Mouse (Mus musculus) midbrain, embryonic 12.5 days (tissue): ENCODE results near the gene Zfp174. TPM values are rescaled to one million over a fixed set of nuclear protein-coding genes. Genes with fewer than 3 reads are reported as not detected.
"Not testable (repeated sequence)": the region's sequence is repeated elsewhere in the genome, so short reads cannot be mapped to it uniquely, and the experiment has no call there.

Source experiments
- ATAC-seq: fragments of 200-750 bp; cut with Nextera tagmentation; 2 replicates; pipeline ENCODE4 v1.8.0; 2017; ENCODE audit warnings: low read depth, moderate TSS enrichment, moderate library complexity; ENCODE audit not compliant: low FRiP score
- H3K27ac ChIP-seq: fragments of 300-500 bp; sonication (generic); replicated peaks from 2 replicates; pipeline ENCODE4 v1.5.1; 2016; ENCODE audit warnings: mild to moderate bottlenecking
- H3K27me3 ChIP-seq: fragments of 300-500 bp; sonication (generic); 2 replicates; pipeline ENCODE4 v1.6.1; 2016; ENCODE audit warnings: mild to moderate bottlenecking
- H3K36me3 ChIP-seq: fragments of 300-500 bp; sonication (generic); 2 replicates; pipeline ENCODE4 v1.6.1; 2016
- H3K4me1 ChIP-seq: fragments of 300-500 bp; sonication (generic); 2 replicates; pipeline ENCODE4 v1.6.1; 2016
- H3K4me2 ChIP-seq: fragments of 300-500 bp; sonication (generic); replicated peaks from 2 replicates; pipeline ENCODE4 v1.6.1; 2016; ENCODE audit warnings: mild to moderate bottlenecking, moderate library complexity
- H3K4me3 ChIP-seq: fragments of 300-500 bp; sonication (generic); 2 replicates; pipeline ENCODE4 v1.5.1; 2016; ENCODE audit warnings: mild to moderate bottlenecking
- H3K9ac ChIP-seq: fragments of 300-500 bp; sonication (generic); replicated peaks from 2 replicates; pipeline ENCODE4 v1.6.1; 2016; ENCODE audit warnings: mild to moderate bottlenecking, moderate library complexity
- H3K9me3 ChIP-seq: fragments of 300-500 bp; sonication (generic); 2 replicates; pipeline ENCODE4 v1.6.1; 2016; ENCODE audit warnings: mild to moderate bottlenecking
- WGBS: fragments of 180-500 bp; shearing (Covaris S2); methylation state at CpG from one replicate; pipeline ENCODE4 v1.1.7; 2016; 5-methylcytosine and 5-hydroxymethylcytosine counted together
- polyA plus RNA-seq: library from polyadenylated mRNA; unstranded; fragments of >200 nt; fragmentation: Nextera tagmentation; extraction: Ambion mirVana; gene quantifications from 2 replicates; pipeline ENCODE4 v1.2.1, GENCODE M21; 2016

Gene Zfp174
- polyA plus RNA-seq, 1 experiment from 2014 or later: 1.6 TPM

DNA sequence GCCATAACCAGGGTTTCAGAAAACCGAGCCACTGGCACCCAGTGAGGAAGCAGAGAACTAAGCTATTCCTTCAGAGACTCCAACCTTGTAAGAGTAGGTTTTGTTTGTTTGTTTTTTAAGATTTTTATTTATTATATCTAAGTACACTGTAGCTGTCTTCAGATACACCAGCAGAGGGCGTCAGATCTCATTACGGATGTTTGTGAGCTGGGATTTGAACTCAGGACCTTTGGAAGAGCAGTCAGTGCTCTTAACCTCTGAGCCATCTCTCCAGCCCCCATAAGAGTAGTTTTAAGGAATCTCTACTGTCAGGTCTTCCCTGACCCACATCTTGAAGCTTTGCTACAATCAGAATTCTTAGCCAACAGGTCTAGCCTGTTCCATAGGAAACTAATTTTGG, 1.3 kb downstream of the Zfp174 start:
- Histone ChIP-seq H3K4me2 (no peak overlapping the region), H3K9ac (no peak overlapping the region), H3K9me3 (no peaks in the 10 kb centered on the region), H3K4me1 (peaks cover 4% of the 10 kb centered on the region; the same call in 1 of the 2 replicates), H3K27me3 (no peaks in the 10 kb centered on the region), H3K36me3 (no peaks in the 10 kb centered on the region), H3K27ac (no peak overlapping the region), H3K4me3 (no peak overlapping the region)
- WGBS: 72% methylated on average over 3 of the region's 3 CpGs
- no peak for ATAC-seq

DNA sequence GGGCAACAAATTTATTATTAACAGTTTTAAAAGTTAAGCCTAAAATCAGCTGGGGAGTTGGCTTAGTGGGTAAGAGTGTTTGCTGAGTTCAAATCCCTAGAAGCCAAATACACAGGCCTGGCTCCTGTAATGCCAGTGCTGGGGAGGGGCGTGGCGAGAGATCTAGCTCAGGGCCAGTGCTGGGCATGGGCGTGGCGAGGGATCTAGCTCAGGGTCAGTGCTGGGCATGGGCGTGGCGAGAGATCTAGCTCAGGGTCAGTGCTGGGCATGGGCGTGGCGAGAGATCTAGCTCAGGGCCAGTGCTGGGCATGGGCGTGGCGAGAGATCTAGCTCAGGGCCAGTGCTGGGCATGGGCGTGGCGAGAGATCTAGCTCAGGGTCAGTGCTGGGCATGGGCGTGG, 4.2 kb downstream of the Zfp174 start:
- not testable (repeated sequence) for H3K4me2 ChIP-seq, H3K9me3 ChIP-seq, H3K4me1 ChIP-seq, H3K4me3 ChIP-seq, H3K9ac ChIP-seq, H3K36me3 ChIP-seq, ATAC-seq, H3K27me3 ChIP-seq, H3K27ac ChIP-seq
- 89% methylated on average over 13 of the region's 13 CpGs for WGBS

DNA sequence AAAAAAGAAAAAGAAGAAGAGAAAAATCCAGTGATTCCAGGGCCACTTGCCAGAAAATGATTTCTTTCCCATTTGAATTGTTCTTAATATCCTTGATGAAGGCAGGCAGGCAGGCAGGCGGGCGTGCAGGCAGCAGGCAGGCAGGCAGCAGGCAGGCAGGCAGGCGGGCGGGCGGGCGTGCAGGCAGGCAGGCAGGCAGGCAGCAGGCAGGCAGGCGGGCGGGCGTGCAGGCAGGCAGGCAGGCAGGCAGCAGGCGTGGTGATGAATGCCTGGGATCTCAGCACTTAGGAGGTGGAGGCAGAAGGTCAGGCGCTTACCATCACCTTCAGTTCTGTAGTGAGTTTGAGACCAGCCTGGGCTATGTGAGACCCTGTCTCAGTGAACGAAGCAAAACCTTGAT, 5.5 kb downstream of the Zfp174 start:
- Histone ChIP-seq H3K36me3 (no peaks in the 10 kb centered on the region), H3K27me3 (no peaks in the 10 kb centered on the region), H3K27ac (no peak overlapping the region), H3K4me1 (peaks cover 4% of the 10 kb centered on the region; the same call in 1 of the 2 replicates), H3K9me3 (no peaks in the 10 kb centered on the region), H3K4me2 (no peak overlapping the region), H3K4me3 (no peak overlapping the region), H3K9ac (no peak overlapping the region)
- 28% methylated on average over 12 of the region's 12 CpGs for WGBS
- ATAC-seq: no peak

DNA sequence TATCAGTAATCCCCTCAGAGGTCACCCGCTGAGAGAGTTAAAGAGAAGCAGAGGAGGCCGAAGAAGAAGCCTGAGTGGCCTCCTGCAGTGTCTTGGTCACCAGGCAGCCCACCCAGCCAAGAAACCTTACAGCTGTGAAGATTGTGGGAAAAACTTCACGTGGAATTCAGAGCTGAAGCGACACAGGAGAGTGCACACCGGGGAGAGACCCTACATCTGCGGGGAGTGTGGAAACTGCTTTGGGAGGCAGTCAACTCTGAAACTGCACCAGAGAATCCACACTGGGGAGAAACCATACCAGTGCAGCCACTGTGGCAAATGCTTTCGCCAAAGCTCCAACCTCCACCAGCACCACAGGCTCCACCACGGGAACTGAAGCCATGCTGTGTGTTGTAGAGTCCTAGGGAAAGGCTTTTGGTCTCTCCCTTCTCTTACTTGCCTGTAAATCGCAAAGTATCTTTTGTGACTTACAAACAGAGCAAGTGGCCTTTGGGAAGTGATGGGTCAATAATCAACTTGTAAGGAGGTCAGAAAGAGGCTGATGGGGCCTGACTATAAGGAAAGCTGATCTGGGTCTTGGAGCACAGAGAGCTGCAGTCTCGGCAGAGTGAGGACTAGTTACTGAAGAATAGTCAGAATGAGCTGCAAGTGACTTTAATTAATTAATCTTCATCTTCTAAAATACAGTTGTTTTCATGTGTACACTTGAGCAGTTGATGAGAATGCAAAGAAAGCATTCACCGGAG, 7.5 kb downstream of the Zfp174 start:
- Histone ChIP-seq H3K27ac (no peak overlapping the region), H3K4me3 (no peak overlapping the region), H3K9me3 (no peaks in the 10 kb centered on the region), H3K36me3 (no peaks in the 10 kb centered on the region), H3K4me1 (no peaks in the 10 kb centered on the region), H3K9ac (no peak overlapping the region), H3K4me2 (no peak overlapping the region), H3K27me3 (no peaks in the 10 kb centered on the region)
- ATAC-seq: no peak
- 48% methylated on average over 11 of the region's 11 CpGs for WGBS

DNA sequence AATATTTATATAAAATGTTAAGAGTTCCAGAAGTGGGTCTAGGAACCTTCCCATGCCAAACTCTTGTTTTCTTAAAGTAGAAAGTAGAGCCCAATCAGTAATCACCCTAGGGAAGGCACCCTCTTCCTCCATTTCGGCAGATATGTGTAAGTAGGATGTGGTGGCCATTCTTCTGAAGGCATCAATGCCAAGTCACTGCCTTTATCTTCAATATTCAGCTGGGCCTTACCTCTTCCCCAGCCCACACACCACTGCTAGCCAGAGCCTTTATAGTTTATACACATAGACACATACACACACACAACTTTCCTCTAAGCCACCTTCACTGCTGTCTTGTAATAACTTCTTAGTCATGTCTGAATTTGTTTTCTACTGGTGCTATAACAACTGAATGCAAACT, 8.7 kb downstream of the Zfp174 start:
- H3K4me1 ChIP-seq: no peaks in the 10 kb centered on the region
- H3K9ac ChIP-seq: no peak overlapping the region
- no peak overlapping the region for H3K4me2 ChIP-seq
- H3K27me3 ChIP-seq: no peaks in the 10 kb centered on the region
- ATAC-seq: no peak
- H3K9me3 ChIP-seq: no peaks in the 10 kb centered on the region
- WGBS: 82% methylated on average over 1 of the region's 1 CpGs
- H3K4me3 ChIP-seq: no peak overlapping the region
- no peak overlapping the region for H3K27ac ChIP-seq
- H3K36me3 ChIP-seq: peaks cover 4% of the 10 kb centered on the region

DNA sequence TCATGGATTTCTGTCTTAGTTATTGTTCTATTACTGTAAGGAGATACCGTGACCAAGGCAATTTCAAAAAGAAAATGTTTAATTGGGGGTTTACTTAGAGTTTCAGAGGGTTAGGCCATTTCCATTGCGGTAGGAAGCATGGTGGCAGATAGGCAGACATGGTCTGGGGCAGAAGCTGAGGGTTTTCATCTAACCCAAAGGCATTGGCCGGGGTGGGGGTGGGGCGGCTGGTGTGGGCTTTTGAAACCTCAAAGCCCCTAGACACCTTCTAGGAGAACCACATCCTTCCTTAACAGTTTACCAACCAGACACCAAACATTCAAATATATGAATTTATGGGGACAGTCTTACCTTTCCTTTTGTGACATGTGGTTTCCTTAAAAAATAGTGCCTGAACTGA, 12.2 kb downstream of the Zfp174 start:
- no peaks in the 10 kb centered on the region for H3K9me3 ChIP-seq
- H3K4me2 ChIP-seq: no peak overlapping the region
- no peak overlapping the region for H3K9ac ChIP-seq
- H3K36me3 ChIP-seq: peaks cover 26% of the 10 kb centered on the region
- H3K4me3 ChIP-seq: no peak overlapping the region
- no peak for ATAC-seq
- 93% methylated on average over 4 of the region's 4 CpGs for WGBS
- H3K27me3 ChIP-seq: no peaks in the 10 kb centered on the region
- no peaks in the 10 kb centered on the region for H3K4me1 ChIP-seq
- no peak overlapping the region for H3K27ac ChIP-seq

DNA sequence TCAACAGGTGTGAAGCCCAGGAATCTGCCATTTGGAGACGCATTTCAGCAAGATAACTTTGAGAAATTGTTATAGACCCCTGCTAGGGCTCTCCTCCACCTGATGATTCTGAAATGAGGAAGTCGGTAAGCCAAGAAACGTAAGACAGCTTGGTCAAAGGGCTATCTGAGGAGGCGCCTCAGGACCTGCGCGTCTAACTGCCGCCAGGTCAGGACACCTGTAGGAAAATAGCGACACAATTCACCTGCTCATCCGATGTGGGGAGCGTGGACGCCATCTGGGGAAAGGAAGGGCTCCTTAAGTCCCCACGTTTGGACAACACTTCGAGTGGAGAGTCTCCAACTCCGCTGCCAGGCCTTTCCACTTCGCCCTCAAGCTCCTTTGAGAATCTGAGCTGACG, 24.7 kb downstream of the Zfp174 start:
- H3K4me3 ChIP-seq: peak overlapping the region; percentile 64
- peak overlapping the region; percentile 35; the same call in 1 of the 2 replicates for H3K27ac ChIP-seq
- peak overlapping the region; percentile 62 for H3K9ac ChIP-seq
- no peak; the same call in 1 of the 2 replicates for ATAC-seq
- peaks cover 21% of the 10 kb centered on the region; the same call in 1 of the 2 replicates for H3K36me3 ChIP-seq
- no peaks in the 10 kb centered on the region for H3K9me3 ChIP-seq
- no peaks in the 10 kb centered on the region for H3K27me3 ChIP-seq
- H3K4me2 ChIP-seq: peak overlapping the region; percentile 89
- H3K4me1 ChIP-seq: peaks cover 17% of the 10 kb centered on the region
- 2% methylated on average over 16 of the region's 16 CpGs for WGBS

DNA sequence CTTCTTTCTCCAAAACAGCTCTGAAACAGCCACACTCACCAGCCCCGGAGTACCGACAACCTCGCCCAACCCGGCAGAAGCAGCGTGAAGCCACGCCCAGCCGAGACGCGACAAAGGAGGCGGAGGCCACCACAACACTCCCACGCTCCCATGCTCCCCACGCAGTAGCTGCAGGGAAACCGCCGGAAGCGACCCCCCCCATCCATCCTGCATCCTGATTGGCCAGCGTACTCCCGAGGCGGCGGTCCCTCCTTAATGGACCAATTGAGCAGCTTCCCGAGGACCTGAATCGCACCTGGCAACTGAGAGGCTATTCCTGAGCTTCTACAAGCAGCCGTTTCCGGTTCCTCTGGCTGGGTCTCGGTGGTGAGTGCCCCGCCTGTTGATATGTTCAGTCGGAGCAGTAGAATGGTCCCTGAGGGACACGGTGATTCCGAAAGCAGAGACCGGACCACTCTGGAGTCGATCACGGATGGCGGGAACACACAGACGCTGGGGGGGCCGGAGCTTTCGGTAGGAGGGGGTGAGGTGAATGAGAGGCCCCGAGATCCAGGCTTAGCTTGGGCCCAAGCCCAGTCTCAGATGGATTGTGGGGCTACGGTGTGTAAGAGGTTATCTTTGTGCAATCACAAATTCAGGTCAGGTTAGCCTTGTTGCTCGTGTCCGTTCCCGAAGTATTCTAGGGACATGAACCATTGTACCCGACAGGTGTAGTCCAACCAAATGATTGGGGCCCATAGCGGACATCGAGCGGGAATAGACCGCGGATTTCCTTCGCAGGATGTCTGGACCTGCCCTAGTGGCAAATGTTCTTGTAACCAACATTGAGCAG, 25.4 kb downstream of the Zfp174 start, which contains the start of gene Naa60:
Gene Naa60, plus strand, starts transcription at position 160 of the 832 bp plus-strand sequence.
- peak within 1 kb of the TSS; percentile 89 for H3K4me2 ChIP-seq
- H3K4me3 ChIP-seq: peak within 1 kb of the TSS; percentile 64
- H3K9me3 ChIP-seq: no peaks in the 10 kb centered on the region
- H3K27ac ChIP-seq: peak within 1 kb of the TSS; percentile 35; the same call in 1 of the 2 replicates
- no peaks in the 10 kb centered on the region for H3K27me3 ChIP-seq
- ATAC-seq: peak; percentile 98
- peak within 1 kb of the TSS; percentile 62 for H3K9ac ChIP-seq
- WGBS: 5% methylated on average over 47 of the region's 47 CpGs
- peaks cover 17% of the 10 kb centered on the region; the same call in 1 of the 2 replicates for H3K36me3 ChIP-seq
- H3K4me1 ChIP-seq: peaks cover 17% of the 10 kb centered on the region

DNA sequence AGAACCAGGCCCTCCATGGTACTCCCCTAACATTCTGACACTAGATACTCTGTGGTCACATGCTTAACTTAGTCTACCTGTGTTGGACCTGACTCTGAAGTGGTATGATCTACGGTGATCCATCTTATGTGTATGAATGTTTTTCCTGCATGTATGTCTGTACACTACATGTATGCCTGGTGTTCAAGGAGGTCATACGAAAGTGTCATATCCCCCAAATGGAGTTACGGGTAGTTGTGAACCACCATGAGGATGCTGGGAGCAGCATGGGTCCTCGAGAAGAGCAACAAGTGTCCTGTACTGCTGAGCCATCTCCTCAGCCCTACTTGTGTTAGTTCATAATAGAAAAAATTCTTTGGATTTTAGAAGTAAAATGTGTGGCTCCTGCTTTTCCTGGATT, 29.3 kb downstream of the Zfp174 start:
- 95% methylated on average over 4 of the region's 4 CpGs for WGBS
- H3K4me1 ChIP-seq: peaks cover 14% of the 10 kb centered on the region
- H3K27ac ChIP-seq: no peak overlapping the region
- no peak overlapping the region for H3K9ac ChIP-seq
- H3K4me2 ChIP-seq: no peak overlapping the region
- no peak overlapping the region for H3K4me3 ChIP-seq
- no peak for ATAC-seq
- H3K36me3 ChIP-seq: peaks cover 4% of the 10 kb centered on the region
- H3K27me3 ChIP-seq: no peaks in the 10 kb centered on the region
- H3K9me3 ChIP-seq: no peaks in the 10 kb centered on the region

DNA sequence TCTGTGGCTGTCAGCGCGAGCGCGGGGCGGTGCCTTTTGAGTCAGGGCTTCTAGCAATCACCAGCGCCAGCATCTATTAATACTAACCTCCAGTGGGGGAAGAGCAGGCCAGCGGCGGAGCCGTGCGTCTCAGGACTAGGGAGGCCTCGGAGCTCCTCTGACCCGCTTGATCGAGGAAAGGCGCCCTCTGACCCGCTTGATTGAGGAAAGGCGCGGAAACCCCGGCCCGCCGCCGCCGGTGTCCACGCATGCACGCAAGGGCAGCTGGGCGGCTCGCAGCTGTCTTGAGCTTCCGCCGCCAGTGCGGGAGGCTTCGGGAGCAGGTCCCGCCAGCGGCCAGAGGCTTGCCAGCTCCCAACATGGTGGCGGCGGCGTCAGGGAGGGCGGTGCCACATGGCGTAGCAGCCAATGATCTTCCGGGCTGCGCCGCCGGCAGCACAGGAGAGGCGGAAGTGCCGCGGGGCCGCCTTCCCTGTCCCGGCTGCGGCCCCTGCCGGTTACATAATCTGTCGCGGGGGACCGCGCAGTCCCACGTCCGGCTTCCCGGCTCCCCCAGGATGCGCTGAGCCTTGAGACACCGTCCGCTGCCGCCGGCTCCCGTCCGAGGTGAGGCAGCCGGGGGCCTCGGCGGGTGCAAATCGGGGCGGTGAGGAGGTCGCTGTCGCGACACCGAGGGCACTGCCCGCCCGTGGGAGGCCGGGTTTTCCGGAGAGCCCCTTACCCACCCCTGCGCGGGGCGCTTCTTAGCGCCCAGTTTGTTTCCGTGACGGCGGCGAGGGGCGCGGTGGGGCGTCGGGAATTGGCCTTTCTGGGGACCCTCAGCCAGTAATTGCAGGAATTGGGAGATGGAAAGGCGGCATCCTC, 37.4 kb downstream of the Zfp174 start, which contains the start of the genes Zfp597 and Gm20695:
Gene Zfp597, minus strand, starts transcription at position 361 of the 864 bp plus-strand sequence.
Gene Gm20695, plus strand, starts transcription at position 448 of the 864 bp plus-strand sequence.
- peak within 1 kb of the TSS; percentile 84 for H3K9ac ChIP-seq
- WGBS: under 1% methylated on average over 83 of the region's 88 CpGs
- H3K36me3 ChIP-seq: peaks cover 2% of the 10 kb centered on the region
- H3K4me3 ChIP-seq: peak within 1 kb of the TSS; percentile 86
- H3K27ac ChIP-seq: peak within 1 kb of the TSS; percentile 92
- no peaks in the 10 kb centered on the region for H3K27me3 ChIP-seq
- peak within 1 kb of the TSS; percentile 69 for H3K4me2 ChIP-seq
- ATAC-seq: peak; percentile 99
- H3K4me1 ChIP-seq: peaks cover 11% of the 10 kb centered on the region
- H3K9me3 ChIP-seq: no peaks in the 10 kb centered on the region

DNA sequence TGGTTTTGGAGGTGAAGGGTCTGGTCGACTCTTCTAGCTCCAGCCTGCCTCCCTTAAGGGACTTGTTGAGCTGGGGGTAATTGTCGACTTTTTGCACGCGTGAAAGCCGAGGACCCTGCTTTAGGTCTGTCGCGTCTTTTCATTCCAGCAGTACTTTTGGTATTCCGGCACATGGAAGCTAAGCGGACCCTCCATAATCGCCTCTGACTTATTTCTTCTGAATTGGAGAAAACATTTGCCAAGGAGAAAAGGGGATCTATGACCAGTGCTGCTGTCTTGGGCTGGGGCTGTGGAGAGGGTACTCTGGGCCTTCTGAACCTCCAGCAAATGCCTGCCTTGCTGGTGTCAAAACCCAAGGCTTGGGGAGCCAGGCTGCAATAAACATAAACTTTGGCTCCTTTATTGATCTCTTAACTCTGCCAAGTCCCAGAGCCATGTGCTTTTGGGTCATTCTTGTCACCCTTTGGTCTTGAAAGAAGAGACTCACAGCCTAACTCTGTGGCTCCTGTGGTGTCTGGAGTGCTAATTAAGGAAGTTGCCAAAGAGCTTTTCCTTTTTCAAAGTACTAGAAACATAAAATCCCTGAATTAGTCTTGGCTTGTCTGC, 38.1 kb downstream of the Zfp174 start:
- peak overlapping the region; percentile 84 for H3K9ac ChIP-seq
- H3K4me1 ChIP-seq: peaks cover 11% of the 10 kb centered on the region
- H3K27ac ChIP-seq: peak overlapping the region; percentile 92
- no peaks in the 10 kb centered on the region for H3K27me3 ChIP-seq
- 6% methylated on average over 10 of the region's 10 CpGs for WGBS
- H3K9me3 ChIP-seq: no peaks in the 10 kb centered on the region
- peak overlapping the region; percentile 86 for H3K4me3 ChIP-seq
- peak overlapping the region; percentile 69 for H3K4me2 ChIP-seq
- no peaks in the 10 kb centered on the region for H3K36me3 ChIP-seq
- ATAC-seq: no peak
